Mouse (Mus musculus): ENCODE data around the gene Adgrl2. TPM values are rescaled to one million over a fixed set of nuclear protein-coding genes. Genes with fewer than 3 reads are reported as not detected.

Gene Adgrl2
- total and polyA plus RNA-seq, 3 experiments, result not detected

DNA sequence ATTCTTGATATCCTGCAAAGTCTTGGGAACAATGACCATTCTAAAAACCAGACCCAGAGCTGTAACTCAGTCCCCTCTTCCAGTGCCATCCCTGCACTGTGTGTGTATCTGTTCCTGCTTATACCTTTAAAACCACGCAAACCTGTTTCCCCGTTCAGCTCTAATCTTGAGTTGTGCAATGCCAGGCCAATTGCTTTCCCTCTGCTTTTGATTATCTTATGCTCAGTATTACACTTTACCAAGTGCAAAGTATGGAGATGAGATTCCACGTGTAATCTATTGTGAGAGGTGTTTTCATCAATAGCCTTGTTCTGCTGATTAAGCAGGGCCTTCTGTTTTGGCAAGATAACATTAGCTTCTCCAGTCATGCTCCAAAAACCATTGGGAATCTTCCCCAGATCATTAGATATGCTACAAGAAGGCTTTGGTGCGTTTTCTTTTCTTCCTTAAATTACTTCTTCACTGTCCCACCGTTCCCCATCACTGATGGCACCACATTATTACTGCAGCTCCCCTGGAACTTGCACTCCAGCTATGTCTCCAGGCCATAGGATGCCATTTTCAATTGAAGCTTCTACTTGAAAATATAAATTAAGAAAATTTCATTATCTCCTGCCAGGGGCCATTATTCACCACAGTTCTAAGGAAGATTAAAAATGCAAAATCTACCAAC lies 118.4 kb downstream of the Adgrl2 start:
- H3K36me3 ChIP-seq (ENCODE audit: control insufficient read depth in 1 of 2, insufficient read depth in 2 of 2, low read length in 2 of 2), result no peaks in the 10 kb centered on the region
- no peak overlapping the region for H3K27ac ChIP-seq (ENCODE audit: control insufficient read depth, low read depth, low read length)
- DNase-seq (ENCODE audit: low read depth, low spot score), result no peak
- no peaks in the 10 kb centered on the region for H3K79me2 ChIP-seq (ENCODE audit: control insufficient read depth, insufficient read depth, low read length, poor library complexity)
- H3K9ac ChIP-seq (ENCODE audit: control insufficient read depth, low read depth, low read length, poor library complexity, severe bottlenecking), result no peak overlapping the region
- no peak overlapping the region for H3K4me3 ChIP-seq (ENCODE audit: control insufficient read depth in 1 of 2, insufficient read depth in 1 of 2, low read depth in 2 of 2, low read length in 2 of 2)
- H3K4me1 ChIP-seq (ENCODE audit: control insufficient read depth in 1 of 2, insufficient read depth in 2 of 2, low read length in 2 of 2), result no peaks in the 10 kb centered on the region
- TF ChIP-seq JUND (IDR thresholded peaks at IDR 0.05; ENCODE audit: low read depth, low read length), result no peak
- TF ChIP-seq POLR2AphosphoS5 (IDR thresholded peaks at IDR 0.05; ENCODE audit: borderline replicate concordance, low read depth, low read length), result no peak
- no peak for TF ChIP-seq UBTF (IDR thresholded peaks at IDR 0.05; ENCODE audit: borderline replicate concordance, insufficient read depth, low read depth, low read length)
- no peak for TF ChIP-seq ETS1 (IDR thresholded peaks at IDR 0.05; ENCODE audit: low read depth, low read length)
- TF ChIP-seq MAFK (IDR thresholded peaks at IDR 0.05; ENCODE audit: borderline replicate concordance, low read depth, low read length), result no peak
- no peak for TF ChIP-seq GATA1 (IDR thresholded peaks at IDR 0.05; ENCODE audit: low read depth, low read length)
- no peak for TF ChIP-seq ZC3H11A (IDR thresholded peaks at IDR 0.05; ENCODE audit: low read depth, low read length)
- no peak for TF ChIP-seq MEF2A (IDR thresholded peaks at IDR 0.05; ENCODE audit: extremely low read depth, insufficient replicate concordance, low read depth, low read length, poor library complexity, severe bottlenecking)
- no peaks in the 10 kb centered on the region for H3K27me3 ChIP-seq (ENCODE audit: control insufficient read depth in 1 of 2, insufficient read depth in 2 of 2, low read length in 2 of 2)
- no peaks in the 10 kb centered on the region for H3K9me3 ChIP-seq (replicated peaks; ENCODE audit: insufficient read depth, low read length)

DNA sequence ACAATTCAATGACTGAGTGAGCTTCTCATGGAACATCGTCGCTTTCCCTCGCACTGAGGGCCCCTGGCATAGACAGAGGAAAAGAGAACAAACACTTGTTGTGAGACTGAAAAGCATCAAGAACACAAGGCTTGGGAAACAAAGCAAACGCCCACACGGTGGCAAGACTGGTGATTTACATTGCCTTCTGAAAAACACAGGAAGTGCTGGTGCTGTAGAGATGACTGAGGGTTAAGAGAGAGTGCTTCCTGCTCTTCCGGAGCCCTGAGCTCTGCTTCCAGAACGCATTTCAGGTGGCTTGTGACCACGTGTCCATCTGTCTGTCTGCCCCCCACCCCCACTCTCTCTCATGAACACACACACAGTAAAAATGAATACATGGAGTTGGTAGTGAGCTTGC lies 122.7 kb downstream of the Adgrl2 start:
- Histone ChIP-seq H3K27ac (ENCODE audit: control insufficient read depth, low read depth, low read length) (no peak overlapping the region), H3K4me1 (ENCODE audit: control insufficient read depth in 1 of 2, insufficient read depth in 2 of 2, low read length in 2 of 2) (no peaks in the 10 kb centered on the region), H3K9me3 (replicated peaks; ENCODE audit: insufficient read depth, low read length) (no peaks in the 10 kb centered on the region), H3K79me2 (ENCODE audit: control insufficient read depth, insufficient read depth, low read length, poor library complexity) (no peaks in the 10 kb centered on the region), H3K9ac (ENCODE audit: control insufficient read depth, low read depth, low read length, poor library complexity, severe bottlenecking) (no peak overlapping the region), H3K4me3 (ENCODE audit: control insufficient read depth in 1 of 2, insufficient read depth in 1 of 2, low read depth in 2 of 2, low read length in 2 of 2) (no peak overlapping the region), H3K36me3 (ENCODE audit: control insufficient read depth in 1 of 2, insufficient read depth in 2 of 2, low read length in 2 of 2) (no peaks in the 10 kb centered on the region), H3K27me3 (ENCODE audit: control insufficient read depth in 1 of 2, insufficient read depth in 2 of 2, low read length in 2 of 2) (no peaks in the 10 kb centered on the region)
- DNase-seq (ENCODE audit: low read depth, low spot score), result no peak
- TF ChIP-seq CHD1 (IDR thresholded peaks at IDR 0.05; ENCODE audit: low read depth, low read length) (no peak), MAFK (IDR thresholded peaks at IDR 0.05; ENCODE audit: borderline replicate concordance, low read depth, low read length) (no peak), BHLHE40 (IDR thresholded peaks at IDR 0.05; ENCODE audit: borderline replicate concordance, low read depth, low read length) (no peak), MYC (IDR thresholded peaks at IDR 0.05; ENCODE audit: low read depth, low read length) (no peak), NELFE (IDR thresholded peaks at IDR 0.05; ENCODE audit: low read depth, low read length) (no peak), JUND (IDR thresholded peaks at IDR 0.05; ENCODE audit: low read depth, low read length) (no peak), MXI1 (IDR thresholded peaks at IDR 0.05; ENCODE audit: low read depth, low read length) (no peak), EP300 (IDR thresholded peaks at IDR 0.05; ENCODE audit: low read depth in 1 of 2, low read length in 2 of 2) (no peak)

Data from MEL (cell line).